Mouse (Mus musculus): ENCODE results near the gene Foxred2.

Gene Foxred2

DNA sequence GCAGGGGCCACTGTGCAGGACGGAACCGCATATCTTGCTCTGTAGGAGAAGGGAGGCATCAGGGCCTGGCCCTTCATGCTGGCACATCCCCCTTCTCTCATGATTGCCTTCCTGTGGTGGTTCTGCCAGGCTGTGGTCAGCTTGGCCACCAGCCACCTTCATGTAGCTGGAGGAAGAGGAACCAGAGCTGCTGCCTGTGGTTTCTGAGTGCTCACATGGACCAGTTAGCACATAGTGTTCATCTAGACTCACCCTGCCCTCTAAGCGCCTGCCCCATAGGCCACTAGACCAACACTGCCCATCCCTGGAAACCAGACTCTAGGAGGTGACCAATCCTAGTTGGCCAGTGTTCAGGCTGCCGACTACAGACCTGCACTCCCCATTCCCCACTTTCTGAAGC lies 10.8 kb downstream of the Foxred2 start:
- no peak for DNase-seq

DNA sequence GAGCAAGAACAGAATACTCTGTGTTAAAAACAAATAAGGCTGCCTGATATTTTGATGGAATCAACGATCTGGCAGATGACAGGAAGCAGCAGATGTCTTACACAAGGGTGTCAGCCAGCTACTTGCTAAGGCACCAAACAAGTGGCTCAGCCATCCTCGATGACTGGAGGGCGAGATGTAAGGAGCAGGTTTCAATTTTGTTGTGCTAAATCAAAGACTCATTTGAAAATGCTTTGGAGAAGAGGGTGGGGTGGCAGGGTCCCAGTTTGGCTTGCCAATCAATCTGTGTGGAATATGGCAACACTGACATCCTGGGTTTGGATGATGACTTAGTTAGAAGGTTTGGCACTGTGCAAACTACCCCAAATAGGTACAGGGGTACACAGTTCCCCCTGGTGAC lies 15.0 kb downstream of the Foxred2 start:
- DNase-seq = no peak

DNA sequence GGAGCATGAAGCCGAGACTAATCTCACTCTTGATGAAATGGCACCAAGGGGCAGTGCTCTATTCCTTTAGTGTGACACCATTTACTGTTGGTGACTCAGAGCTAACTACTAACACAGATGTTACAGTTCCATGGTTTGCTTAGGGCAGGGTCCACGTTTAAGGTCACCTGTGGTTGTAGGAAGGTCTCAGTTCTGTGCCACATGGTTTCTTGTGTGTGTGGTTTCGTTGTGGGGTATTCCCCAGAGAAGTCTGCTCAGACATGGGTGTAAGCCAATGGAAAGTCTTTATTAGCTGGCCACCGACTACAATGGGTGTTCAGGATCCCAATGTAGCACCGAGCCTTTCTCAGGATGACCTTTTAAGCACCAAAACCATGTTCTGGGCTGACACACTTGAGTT lies 18.0 kb downstream of the Foxred2 start:
- no peak for DNase-seq

DNA sequence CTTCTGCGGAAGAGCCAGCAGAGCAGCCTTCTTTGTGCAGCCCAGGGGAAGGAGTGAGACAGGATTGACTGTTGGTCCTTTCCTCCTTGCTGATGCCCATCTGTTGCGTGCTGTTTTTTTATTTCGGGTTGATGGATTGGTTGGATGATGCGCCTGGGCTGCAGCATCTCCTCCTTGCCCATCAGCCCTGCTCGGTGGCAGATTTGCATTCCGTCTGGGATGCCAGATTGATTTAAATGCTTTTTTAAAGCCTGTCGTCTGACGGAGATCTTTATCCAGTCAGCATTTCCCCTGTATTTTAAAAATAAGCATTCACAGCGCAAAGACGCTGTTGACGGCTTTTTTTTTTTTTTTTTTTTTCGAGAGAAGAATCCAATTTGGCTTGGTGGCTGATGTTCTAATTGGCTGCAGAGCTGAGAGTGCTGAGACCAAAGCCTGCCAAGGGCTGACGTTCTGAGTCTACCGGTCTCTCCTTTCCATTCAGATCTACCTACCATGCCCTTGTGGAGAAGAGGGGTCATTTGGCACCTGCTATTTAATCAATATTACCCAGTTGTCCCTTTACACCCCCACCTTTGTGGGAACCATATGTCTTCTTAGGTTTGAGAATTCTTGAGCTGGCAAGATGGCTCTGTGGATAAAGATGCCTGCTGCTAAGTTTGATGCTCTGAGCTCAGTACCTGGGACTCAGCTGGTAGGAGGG lies 20.7 kb downstream of the Foxred2 start:
- peak; percentile 41 for DNase-seq

DNA sequence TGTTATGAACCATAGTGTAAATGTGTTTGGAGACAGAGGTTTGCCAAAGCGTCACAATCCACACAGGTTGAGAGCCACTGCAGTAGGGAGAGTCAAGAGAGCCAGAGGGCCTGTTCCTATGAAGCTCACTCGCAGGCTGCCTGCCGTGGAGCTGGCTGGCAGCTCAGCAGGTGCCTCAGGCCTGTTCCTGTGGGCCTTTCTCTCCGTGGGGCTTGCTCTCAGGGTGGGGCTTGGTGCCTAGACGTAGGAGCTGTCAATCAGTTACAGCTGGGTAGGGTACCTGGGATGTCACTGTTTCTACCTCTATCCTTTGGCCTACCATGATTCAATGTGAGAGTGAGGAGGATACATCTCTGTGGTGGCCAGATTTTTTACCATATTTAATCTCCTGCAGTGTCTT lies 21.6 kb downstream of the Foxred2 start:
- DNase-seq = no peak

DNA sequence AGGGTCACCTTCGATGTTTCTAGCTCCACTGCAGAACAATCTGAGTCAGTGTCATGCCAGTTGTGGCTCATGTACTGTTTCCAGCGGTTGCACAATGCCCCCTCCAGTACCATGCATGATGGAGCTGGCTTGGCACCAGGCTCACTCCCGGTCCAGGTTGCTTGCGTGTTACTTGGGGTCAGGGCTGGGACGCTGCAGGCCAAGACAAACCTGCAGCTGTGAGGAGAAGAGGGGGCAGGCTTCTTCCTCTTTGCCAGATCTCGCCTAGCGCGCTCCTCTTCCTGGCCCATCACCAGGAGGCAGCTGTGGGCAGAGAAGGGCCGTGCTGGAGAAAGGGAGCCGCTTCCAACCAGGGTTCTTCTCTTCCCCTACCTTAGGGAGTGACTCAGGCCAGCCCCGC lies 22.2 kb downstream of the Foxred2 start:
- DNase-seq = peak; percentile 31

DNA sequence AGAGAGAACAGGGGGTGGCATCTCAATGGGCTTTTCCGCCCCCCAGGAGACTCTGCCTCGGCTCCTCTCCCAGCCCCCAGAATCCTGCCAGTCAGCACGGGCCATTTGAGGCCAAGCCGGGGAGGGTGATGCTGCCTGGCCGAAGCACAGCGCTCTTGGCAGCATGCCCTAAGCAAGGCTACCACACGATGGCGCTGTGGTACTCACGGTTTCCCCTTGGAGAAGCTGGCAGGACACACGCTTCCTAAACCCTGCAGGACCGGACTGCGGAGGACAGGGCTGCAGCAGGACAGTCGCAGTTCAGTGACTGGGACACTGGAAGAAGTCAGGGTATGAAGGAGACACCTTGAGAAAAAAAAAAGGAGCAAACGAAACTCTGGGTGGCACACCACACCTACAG lies 22.8 kb downstream of the Foxred2 start:
- DNase-seq = peak; percentile 98

DNA sequence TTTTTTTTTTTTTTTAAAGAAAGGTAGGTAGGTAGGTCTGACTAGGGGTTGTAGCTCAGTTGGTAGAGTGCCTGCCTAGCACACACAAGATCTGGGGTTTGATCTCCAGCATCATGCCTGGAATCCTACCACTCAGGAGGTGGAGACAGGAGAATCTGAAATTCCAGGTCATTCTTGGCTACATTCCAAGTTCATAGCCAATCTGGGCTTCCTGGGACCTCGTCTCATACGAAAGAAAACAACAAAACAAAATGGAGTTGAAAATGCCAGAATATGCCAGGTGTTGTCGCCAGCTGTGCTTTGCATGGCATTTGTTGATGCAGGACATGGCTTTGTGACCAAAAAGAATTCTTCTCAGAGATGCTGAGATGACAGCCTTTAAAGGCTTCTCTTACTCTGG lies 23.3 kb downstream of the Foxred2 start:
- DNase-seq = no peak

DNA sequence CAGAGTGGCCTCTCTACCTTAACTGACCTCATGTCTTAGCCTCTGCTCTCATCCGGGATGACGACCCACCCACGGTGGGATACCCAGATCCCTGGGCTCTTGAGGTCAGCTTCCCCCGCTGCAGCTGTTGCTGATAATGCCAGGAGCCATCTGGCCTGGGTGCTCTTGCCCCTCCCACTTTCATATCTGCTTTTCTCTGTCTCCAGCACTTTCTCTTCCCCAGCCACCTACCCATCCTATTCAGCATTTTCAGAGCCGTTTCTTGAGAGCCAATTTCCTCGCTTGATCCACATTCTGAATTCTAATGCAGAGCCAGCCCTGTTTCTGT lies 24.9 kb downstream of the Foxred2 start:
- DNase-seq = no peak

DNA sequence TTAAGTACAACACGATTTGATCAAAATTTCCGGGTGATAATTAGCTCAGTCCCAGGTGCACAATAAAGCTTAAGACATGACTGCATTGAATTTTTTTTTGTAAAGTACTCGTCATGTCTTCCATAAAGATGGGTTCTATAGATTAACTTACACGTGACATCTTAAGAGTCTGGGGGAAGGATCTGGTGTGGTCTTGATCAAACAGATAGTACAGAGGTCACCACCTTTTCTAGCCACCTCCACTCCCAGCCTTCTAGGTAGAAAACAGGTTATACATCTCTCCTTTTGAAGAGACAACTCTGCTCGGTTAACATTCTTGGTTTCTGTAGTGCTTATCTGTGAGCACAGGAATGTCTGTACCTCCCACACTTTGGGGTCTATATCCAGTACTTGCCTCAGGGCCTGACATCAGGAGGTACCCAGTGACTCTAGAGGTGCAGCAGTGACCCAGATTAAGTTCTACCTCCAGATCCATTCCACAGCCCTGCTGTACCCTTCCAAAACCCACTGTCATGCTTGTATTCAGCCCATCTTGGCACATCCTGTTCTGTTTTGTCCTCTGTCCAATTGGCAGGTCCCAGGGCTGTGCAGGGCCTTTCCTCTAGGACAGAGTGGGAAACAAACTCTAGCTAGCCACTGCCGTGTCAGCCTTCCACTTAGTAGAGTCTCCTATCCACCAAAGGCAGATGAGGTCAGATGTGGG lies 25.4 kb downstream of the Foxred2 start:
- DNase-seq = no peak

DNA sequence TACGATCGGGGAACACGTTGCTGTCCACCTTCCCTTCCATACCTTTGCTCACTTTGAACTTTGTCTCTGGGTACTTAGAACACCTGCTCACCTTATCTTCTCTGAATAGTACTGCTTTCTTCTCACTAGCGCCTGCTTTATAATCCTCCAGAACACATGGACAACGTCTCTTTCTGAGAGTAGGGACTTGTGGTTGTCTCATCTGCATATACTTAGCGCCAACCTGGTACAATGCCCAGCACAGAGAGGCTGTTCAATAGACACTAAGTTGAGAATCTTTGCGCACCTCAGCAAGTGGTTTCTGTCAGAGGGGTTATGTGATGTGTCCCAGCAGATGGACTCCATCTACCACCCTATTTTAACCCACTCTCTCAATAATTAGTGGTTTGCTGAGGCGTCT lies 26.7 kb downstream of the Foxred2 start:
- DNase-seq = no peak

DNA sequence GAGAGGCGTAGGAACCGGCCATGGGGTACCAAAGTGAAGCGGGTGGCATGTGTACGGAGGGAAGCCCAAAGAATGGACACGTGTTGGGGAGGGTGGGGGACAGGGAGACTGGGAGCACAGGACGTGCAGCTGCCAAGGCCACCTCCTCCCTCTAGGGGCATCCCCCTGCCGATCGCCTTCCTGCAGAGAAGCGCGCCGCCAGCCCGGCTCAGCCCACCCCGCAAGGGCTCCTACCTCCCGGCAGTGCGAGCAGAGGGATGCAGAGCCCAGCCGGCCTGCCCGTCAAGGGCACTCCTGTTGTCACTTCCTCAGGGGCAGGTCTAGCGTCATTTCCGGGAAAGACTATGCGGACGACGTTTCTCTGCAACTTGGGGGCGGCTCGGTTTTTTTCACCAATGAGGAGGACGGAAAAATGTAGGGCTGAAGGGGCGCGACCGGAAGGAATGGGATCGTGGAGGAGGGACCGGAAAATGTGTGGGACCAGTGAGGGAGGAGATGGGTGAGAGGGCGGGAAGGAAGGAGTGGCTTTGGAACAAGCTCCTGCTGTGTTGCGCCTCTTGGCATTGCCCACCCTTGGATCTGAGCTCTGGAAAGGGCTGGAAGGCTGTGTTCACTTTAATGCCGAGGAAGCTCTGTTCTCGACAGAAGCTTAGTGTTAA lies 27.7 kb downstream of the Foxred2 start, which contains the start of gene Txn2:
Gene Txn2, minus strand, starts transcription at position 334 of the 659 bp plus-strand sequence.
- DNase-seq = peak; percentile 92

DNA sequence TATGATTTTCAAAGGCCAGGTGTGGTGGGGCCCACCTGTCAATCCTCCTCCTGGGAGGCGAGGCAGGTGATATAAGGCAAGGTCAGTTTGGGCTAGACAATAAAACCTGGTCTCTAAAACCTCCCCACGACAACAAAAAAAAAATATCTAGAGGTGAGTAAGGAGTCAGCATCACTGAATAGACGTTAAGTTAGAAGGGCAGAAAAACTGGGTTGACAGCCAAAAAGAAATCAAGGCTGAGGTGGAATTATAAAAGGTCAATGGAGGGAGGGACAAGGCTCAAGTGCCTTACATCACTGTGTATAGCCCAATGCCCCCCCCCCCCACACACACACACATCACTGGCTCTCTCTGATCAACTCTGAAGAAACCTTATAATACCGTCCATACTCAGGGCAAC lies 28.4 kb downstream of the Foxred2 start:
- no peak for DNase-seq

DNA sequence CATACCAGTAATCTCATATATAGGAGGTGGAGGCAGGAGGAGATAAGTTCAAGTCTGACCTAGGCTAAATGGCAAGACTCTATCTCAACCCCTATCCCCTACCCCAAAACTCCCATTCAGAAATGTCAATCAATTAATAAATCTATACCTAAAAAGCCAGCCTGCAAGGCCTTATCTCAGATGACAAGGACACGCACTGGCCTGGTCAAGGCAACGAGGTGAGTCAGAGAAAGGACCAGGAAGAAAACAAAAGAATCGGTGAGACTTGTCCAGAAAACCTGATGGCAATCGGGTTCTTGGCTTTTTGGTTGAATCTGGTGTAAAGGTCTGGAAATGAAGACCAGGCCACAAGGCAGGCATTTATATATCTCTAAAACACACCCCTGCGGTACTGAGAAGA lies 29.6 kb downstream of the Foxred2 start:
- no peak for DNase-seq

DNA sequence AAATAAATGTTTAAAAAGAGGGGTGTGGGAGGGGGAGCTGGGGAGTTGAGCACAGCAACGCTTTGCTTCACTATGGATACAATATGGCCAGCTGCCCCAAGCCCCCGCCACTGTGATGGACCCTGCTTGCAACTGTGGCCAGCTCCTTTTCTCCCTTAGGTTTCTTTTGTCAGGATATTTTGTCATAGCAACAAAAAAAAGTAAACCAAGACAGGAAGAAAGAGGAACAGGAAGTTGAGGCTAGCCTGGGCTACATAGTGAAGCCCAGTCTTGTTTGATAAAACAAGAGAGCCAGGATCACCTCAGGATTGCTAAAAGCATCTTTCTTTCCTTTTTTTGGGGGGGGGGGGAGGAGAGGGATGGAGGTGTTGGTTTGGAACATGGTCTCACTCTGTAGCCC lies 31.3 kb downstream of the Foxred2 start:
- no peak for DNase-seq

DNA sequence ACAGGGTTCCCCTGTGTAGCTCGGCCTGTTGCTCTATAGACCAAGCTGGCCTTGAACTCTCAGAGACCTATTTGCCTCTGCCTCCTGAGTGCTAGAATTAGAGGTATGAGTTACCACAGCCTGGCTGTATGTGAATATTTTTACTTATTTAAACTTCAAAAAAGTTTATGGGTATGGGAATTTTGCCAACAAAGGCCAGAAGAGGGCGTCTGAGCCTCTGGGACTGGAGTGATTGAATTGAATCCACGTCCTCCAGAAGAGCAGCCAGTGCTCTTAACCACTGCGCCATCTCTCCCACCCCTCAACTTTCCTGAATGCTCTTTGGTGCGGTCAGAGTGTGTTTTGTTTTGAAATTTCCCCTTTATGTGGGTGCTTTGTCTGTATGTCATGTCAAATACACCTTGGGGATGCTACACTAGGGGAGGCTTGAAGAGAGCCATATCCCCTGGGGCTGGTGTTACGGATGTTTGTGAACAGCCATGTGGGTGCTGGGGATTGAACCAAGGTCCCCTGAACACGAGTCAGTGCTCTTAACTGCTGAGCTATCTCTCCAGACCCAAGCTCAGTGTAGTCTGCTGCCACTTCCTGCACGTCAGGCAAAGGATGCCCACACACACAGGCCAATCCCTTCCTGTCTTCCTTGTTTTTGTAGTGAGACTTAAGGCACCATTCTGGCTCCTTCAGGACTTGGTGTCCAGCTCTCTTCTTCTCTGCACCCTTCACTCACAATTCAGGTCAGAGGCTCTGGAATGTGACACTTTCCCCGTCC lies 33.1 kb downstream of the Foxred2 start:
- no peak for DNase-seq

DNA sequence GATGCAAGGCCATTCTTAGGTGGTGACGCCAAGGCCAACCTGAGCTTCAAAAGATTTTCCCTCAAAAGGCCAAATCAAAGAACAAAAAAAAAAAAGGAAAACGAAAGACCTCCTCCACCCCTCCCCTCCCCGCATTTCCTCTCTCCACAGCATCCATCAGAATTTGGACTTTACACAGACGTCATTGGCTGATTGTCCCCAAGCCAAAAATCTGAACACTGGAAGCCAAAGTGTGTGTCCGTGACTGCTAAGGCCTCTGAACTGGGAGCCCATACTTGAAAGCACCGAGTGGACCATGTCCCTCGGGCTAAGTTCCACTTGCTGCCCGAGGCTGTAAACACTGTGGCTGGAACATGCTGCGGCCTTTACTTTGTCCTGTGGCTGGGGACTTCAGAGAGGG lies 33.8 kb downstream of the Foxred2 start:
- no peak for DNase-seq

DNA sequence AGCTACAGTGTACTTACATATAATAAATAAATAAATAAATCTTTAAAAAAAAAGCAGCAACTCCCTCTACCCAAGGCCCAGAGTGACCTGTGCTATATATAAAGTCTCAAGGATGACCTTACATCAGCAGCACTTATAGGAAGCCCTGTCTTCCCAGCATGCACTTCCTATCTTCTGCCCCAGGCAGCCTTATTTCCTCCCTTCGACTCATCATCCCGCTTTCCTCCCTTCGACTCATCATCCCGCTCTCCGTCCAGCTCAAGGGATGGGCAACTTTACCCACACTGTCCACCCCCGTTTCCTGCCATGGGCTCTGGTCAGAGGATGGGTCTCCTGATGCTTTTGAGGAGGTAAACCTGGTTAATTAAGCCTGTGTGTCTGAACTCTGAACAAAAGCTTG lies 34.9 kb downstream of the Foxred2 start:
- DNase-seq = no peak

DNA sequence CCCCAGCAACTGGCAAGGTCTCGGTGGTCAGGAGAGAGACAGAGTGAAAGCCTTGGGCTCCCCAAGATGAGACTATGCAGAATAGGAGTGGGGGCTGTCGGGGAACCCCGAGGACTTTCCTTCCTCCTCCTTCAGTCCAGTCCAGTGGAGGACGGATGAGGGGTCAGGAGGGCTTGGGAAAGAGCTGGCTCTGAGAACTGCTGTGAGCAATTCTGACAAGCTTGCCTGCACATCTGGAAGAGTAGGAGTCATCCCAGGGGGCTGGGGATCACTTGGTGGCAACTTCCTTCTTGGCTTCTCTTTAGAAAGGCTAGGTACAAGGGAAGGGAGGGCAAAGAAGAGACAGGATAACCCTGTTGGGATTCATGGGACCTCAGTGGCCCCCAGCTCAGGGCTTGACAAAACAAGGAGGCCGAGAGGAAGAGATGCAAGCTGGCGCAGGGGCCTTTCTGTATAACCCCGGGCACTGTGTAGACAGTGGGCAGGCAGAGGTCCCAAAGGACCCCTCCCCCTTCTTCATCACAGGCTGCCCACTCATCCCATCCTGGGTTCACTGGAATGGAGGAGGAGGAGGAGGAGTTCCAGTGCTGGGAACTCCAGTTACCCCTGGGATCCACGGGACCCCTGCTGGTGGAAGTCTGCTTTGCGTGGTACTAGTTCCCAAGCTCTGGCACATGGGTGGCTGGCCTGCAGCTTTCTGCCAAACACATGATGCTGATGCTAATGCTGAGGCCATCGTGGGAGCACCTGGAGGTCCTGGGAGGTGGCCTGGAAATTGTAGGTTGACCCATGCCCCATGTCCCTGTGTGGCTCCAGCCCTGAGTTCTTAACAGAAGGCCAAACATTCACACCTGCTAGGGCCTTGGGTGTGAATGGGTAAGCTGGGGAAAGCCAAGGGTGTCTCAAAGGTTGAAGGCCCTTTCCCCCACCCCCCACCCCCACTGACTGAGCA lies 35.7 kb downstream of the Foxred2 start:
- peak; percentile 48 for DNase-seq

DNA sequence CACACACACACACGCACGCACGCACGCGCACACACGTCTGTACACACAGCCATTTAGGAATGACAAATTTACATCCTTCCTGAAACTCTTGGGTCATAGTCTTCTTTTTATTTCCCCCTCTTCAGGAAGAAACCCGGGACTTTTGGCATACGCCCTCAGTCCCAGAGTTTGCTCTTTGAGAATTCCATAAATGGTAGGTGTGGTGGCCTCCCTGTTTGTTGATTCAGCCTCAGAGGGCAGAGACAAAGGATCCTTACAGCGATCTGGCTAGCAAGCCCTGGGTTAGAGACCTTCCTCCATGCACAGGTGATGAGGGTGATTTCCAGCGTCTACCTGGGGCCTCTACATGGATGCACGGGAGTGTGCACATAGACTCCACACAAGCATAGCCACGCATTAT lies 37.1 kb downstream of the Foxred2 start:
- no peak for DNase-seq

DNA sequence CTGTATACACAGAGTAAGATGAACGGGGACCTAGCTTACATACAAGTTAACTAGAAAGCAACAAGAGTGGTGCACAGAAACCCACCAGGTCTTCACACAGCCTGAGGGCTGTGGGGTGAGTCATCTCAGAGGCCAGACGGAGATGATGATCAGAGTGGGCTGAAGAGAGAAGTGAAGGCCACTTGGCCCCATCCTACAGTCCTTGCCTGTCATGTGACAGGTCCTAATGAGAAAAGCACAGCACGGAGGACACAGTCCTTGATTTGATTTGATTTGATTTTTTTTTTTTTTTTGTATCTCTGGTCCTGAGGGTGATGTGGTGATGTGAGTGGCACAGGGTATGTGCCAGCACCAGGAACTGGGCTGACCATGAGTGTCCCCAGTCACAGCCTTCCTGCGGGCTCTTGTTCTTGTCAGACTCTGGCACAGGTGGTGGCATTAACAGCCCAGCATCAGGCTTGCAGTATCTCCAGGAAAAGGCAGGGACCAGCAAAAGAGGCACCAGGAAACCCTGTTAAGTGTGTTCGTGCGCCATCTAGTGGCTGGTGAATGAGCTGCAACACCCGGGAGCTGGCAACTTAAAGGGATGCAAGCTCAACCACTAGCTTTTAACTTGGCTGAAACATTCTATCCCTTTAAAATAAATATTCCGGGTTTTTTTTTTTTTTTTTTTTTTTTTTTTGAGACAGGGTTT lies 39.5 kb downstream of the Foxred2 start:
- peak; percentile 90 for DNase-seq

DNA sequence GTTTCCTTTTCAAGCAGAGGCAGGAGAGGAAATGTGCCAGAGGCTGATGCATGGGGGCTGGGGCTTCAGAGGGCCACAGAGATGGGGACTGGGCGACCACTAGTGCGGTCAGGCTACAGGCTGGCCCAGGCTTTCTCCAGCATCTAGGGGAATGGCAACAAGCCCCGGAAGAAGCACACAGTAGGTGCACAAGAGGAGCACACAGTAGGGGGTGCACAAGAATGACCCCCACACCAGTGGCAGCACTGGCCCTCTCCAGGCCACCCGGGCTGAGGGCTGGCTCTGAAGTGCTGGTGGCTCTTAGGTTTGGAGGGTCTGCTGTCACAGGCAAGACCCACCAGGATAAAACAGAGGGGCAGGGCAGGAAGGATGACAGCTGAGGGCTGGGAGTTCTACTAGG lies 41.2 kb downstream of the Foxred2 start:
- no peak for DNase-seq
